Mouse (Mus musculus): ENCODE data around the gene Cd3e. TPM values are rescaled to one million over a fixed set of nuclear protein-coding genes. Genes with fewer than 3 reads are reported as not detected.

The Cd3e gene
- polyA plus RNA-seq, 1 experiment from 2014 or later = not detected

Other genes with a start within 250 kb of the Cd3e start
- gene Arcn1, start 241.8 kb downstream of the Cd3e start, polyA plus RNA-seq (2015; fragmentation: Nextera tagmentation; extraction: Ambion mirVana) = 140 and 146 TPM in 2 replicates
- 188 and 193 TPM in 2 replicates for gene Ift46, start 241.7 kb downstream of the Cd3e start, polyA plus RNA-seq (2015; fragmentation: Nextera tagmentation; extraction: Ambion mirVana)
- 16.0 and 19.8 TPM in 2 replicates for gene Tmem25, start 210.3 kb downstream of the Cd3e start, polyA plus RNA-seq (2015; fragmentation: Nextera tagmentation; extraction: Ambion mirVana)
- 0.25 TPM in 1 of 2 replicates, not detected in the other for gene Ttc36, start 206.6 kb downstream of the Cd3e start, polyA plus RNA-seq (2015; fragmentation: Nextera tagmentation; extraction: Ambion mirVana)
- gene Kmt2a, start 128.3 kb downstream of the Cd3e start, polyA plus RNA-seq (2015; fragmentation: Nextera tagmentation; extraction: Ambion mirVana) = 14.1 and 22.3 TPM in 2 replicates
- gene Atp5l, start 88.9 kb downstream of the Cd3e start, polyA plus RNA-seq (2015; fragmentation: Nextera tagmentation; extraction: Ambion mirVana) = 651 and 716 TPM in 2 replicates
- 33.5 and 39.3 TPM in 2 replicates for gene Ube4a, start 44.0 kb downstream of the Cd3e start, polyA plus RNA-seq (2015; fragmentation: Nextera tagmentation; extraction: Ambion mirVana)
- gene Cd3g, start 29.2 kb downstream of the Cd3e start, polyA plus RNA-seq (2015; fragmentation: Nextera tagmentation; extraction: Ambion mirVana) = not detected in 2 replicates
- gene Cd3d, start 27.8 kb downstream of the Cd3e start, polyA plus RNA-seq (2015; fragmentation: Nextera tagmentation; extraction: Ambion mirVana) = not detected in 2 replicates
- gene Mpzl2, start 30.2 kb upstream of the Cd3e start, polyA plus RNA-seq (2015; fragmentation: Nextera tagmentation; extraction: Ambion mirVana) = 1.4 TPM in 2 replicates
- 0.75 and 1.2 TPM in 2 replicates for gene Mpzl3, start 45.6 kb upstream of the Cd3e start, polyA plus RNA-seq (2015; fragmentation: Nextera tagmentation; extraction: Ambion mirVana)
- gene Jaml, start 69.6 kb upstream of the Cd3e start, polyA plus RNA-seq (2015; fragmentation: Nextera tagmentation; extraction: Ambion mirVana) = 0.29 and 0.32 TPM in 2 replicates
- gene Scn2b, start 108.2 kb upstream of the Cd3e start, polyA plus RNA-seq (2015; fragmentation: Nextera tagmentation; extraction: Ambion mirVana) = 10.0 and 11.3 TPM in 2 replicates
- 0.28 and 0.31 TPM in 2 replicates for gene Scn4b, start 128.8 kb upstream of the Cd3e start, polyA plus RNA-seq (2015; fragmentation: Nextera tagmentation; extraction: Ambion mirVana)
- 0.12 and 0.18 TPM in 2 replicates for gene BC049352, start 172.4 kb upstream of the Cd3e start, polyA plus RNA-seq (2015; fragmentation: Nextera tagmentation; extraction: Ambion mirVana)
- not detected in 2 replicates for gene Tmprss4, start 194.5 kb upstream of the Cd3e start, polyA plus RNA-seq (2015; fragmentation: Nextera tagmentation; extraction: Ambion mirVana)